Mouse (Mus musculus) cerebellum, adult 8-10 months (tissue): ENCODE measurements at regions not wholly inside any gene's neighbourhood (a gene's known extent, or its start where the extent isn't known, plus 50 kb on each side); places are given as distances from the start of the nearest gene placed in this dataset.
A peak's percentile ranks its signal among the peaks of the same experiment; 100 is the strongest.
"Not testable (repeated sequence)": the region's sequence is repeated elsewhere in the genome, so short reads cannot be mapped to it uniquely, and the experiment has no call there.

Experiments
- DNase-seq: peaks from one replicate; pipeline ENCODE4 v3.0.0; 2022

- DNase-seq = no peak
Observed at GRCm38 (mm10) chr13:3341416-3341815, 196.4 kb upstream of the Gdi2 start.

DNA sequence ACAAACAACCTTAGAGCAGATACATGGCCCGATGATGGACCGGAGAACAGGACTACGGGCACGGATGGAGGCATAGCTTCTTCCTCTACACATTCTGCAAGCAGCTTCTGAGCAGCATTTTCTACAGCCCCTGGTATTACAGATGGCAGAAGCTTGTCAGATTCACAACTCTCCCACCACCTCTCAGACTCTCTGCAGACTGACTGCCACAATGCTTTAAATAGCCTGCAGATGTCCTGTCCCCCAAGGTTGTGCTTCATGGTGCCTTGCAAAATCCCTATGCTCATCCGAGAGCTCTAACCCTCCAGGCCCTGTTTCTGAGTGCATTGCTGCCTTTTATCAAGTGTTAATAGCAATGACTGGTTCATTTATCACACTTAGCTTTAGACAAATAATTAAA is 194.3 kb upstream of the Gdi2 start:
- no peak for DNase-seq

DNA sequence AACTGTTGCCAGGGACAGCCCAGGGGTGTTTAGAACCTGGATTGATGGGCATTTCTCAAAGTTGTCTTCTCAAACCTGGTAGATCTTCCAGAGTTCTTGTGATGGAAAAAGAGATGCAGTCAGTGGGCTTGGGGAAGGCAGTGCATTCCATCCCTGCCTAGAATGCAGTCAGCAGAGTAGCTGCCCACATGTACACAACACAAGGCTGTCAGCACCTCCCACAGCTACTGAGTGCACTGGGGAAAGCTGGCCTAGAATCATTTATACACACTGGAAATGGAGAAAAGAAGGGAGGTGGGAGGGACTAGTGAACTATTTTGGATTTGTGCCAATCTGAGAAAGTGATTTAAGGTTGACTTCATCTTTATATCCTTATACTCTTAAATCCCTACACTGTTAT is 183.0 kb upstream of the Gdi2 start:
- not testable (repeated sequence) for DNase-seq

DNA sequence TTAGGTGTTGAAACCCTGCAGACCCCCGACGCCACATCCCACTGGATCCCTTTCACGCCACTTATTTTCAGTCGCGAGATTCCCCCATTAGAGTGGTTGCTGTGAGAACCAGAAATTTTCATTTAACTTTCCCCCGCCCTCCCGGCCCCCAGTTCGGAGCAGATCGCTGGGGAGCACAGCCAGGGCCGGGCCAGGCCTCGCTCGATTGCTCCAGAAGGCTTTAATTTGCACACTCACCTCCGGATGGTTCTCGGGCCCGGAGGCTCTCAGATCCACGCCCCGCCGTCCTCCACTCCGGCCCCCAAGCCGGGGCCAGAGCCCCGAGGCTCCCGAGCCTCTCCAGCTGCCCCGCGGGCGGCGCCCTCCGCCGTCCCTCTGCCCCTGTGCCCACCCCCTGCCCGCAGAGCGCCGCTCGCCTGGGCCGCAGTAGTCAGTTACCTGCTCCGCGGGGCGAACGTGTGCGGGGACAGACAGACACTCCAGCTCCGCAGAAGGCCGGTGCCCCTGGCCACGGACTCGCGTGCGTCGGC is 179.7 kb upstream of the Gdi2 start:
- DNase-seq = peak; percentile 5

DNA sequence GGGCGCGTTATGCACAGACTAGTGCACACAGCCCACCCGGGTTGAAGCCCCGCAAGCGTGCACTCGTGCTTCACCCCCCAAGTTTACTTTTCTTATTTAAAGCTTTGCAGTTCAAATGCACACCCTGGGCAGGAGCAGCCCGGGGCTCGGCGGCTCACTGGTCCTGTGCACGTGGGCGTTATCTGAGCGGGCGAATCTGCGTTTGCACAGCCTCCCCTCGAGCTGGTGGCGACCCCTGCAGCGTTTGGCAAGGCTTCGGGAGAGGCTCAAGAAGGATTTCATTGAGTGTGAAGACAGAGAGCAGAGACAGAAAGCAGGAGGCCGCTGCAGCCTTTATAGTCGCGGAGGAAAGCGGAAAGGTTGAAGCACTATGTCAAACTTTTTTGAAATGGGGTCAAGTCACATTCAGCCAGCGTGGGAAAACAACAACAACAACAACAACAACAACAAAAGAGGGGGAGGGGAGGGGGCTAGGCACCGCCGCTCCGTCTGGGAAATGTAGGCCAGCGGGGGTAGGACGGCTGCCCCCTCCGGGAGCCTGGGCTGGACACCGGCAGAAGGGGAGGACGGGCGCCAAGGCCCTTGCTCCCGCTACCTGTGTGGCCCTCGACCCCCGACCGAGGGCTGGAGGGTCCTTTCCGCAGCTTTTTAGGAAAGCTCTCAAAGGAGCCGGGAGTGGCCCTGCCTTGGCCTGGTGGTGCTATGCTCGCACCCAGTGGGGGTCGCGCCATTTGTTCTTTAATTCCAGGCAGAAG is 178.7 kb upstream of the Gdi2 start:
- peak; percentile 6 for DNase-seq

- peak; percentile 18 for DNase-seq
Observed at GRCm38 (mm10) chr13:3359751-3360260, 178.1 kb upstream of the Gdi2 start.

- peak; percentile 39 for DNase-seq
Observed at GRCm38 (mm10) chr13:3360503-3361490, 177.1 kb upstream of the Gdi2 start.

- no peak for DNase-seq
Observed at GRCm38 (mm10) chr13:3372701-3373100, 165.2 kb upstream of the Gdi2 start.

- DNase-seq = not testable (repeated sequence)
Observed at GRCm38 (mm10) chr13:3373522-3374220, 164.2 kb upstream of the Gdi2 start.

DNA sequence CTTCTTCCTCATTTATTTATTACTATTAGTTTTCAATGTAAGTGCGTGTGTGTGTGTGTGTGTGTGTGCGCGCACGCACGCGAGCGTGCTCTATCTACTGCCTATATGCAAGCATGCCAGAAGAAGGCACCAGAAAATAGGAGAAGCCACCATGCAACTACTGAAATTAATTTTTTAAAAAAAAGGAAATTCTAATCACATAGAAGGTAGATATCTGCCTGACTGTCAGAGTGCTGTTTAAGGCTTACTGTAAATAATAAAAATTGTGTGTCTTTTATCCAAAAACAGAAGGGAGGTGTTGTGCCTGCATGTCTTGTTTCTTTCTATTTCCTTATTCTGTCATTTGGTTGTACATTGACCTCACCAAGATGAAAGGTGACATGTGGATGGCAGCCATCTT is 163.1 kb upstream of the Gdi2 start:
- DNase-seq = no peak

- DNase-seq = not testable (repeated sequence)
Observed at GRCm38 (mm10) chr13:3377801-3378200, 160.1 kb upstream of the Gdi2 start.

DNA sequence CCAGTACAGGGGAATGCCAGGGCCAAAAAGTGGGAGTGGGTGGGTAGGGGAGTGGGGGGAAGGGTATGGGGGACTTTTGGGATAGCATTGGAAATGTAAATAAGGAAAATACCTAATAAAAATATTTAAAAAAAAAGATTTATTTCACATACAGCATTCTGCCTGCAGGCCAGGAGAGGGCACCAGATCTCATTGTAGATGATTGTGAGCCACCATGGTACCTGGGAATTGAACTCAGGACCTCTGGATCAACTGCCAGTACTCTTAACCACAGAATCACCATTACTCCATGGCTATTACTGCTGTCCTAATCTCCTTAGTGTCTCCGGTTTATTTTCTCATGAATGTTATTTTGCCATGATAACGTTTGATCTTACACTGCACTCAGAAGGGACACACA is 132.1 kb upstream of the Gdi2 start:
- not testable (repeated sequence) for DNase-seq

DNA sequence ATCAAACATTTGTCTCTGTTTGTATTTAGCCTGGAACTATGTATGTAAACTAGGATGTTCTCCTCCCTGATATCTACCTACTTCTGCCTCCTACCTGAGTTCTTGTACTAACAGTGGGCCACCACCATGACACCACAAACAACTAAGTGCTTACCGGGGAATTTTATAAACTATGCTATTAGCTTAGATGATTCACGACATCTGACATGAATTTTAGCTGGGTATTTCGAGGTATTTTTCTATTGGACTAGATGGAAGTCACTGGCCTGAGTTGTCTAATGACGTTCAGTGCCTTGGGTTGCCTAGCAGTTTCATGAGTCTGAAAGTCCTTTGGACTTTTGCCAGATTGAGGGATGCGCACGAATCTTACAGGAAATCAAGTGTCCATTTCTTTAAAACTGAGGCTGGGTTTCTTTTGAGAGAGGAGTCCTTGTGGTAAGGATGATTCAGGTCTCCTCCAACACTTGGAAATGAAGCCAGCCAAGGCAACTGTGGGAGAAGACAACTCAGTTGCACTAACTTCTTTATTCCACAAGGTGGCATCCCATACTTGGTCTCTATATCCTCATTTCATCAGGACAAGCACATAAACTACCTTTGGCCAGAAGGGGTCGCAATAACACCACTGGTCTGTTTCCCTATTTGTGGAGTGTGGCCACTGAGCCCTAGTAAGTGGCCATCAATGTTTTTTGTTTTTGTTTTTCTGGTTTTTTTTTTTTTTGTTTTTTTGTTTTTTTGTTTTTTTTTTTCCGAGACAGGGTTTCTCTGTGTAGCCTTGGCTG is 131.4 kb upstream of the Gdi2 start:
- peak; percentile 74 for DNase-seq

DNA sequence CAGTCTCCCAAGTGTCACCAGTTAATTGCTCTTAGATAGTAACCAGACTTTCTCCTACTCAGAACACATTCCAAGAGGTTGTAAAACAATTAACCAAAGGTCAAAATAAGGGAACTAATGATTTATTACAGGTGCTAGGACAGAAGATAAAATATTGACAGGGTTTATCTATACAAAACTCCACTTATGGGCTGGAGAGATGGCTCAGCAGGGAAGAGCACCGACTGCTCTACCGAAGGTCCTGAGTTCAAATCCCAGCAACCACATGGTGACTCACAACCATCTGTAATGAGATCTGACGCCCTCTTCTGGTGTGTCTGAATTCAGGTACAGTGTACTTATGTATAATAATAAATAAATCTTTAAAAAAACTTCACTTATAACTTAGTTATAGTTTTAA is 127.6 kb upstream of the Gdi2 start:
- not testable (repeated sequence) for DNase-seq

DNA sequence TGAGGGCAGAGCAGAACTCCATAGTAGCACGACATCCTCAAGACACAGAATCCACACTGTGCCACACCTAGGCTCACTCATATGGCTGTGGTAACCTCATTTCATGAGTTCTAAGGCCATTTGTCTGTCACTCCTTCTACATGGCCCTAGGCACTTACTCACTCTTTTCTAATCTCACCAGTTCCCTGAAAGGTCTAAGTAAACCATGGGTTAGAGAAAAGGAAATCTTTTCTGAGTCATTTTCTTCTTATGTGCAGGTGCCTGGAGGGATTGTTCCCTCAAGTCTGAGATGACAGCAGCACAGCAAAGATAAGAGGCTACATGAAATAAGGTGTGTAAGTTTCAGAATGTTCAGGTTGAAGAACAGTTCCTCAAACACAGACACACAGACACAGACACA is 120.8 kb upstream of the Gdi2 start:
- no peak for DNase-seq

DNA sequence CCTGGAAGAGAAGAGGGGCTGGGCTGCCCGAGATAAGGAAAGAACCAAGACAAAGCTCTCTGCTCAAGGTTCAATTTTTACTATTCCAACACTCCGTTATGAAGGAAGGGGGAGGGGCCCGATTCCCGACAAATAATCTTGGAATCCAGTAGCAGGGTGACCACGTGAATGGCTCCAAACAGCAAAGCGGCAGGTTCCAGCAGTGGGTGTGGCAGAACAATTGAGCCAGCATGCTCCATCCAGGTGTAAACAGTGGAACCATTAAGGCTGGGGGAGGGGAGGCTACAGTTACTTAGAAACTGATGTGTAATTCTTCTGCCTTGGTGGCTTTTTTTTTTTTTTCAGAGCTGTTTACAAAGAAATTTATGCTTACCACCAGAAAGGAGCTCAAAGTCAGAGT is 82.5 kb upstream of the Gdi2 start:
- not testable (repeated sequence) for DNase-seq

GRCm38 (mm10) chr13:3476884-3477283 is 61.0 kb upstream of the Gdi2 start:
- DNase-seq = no peak

DNA sequence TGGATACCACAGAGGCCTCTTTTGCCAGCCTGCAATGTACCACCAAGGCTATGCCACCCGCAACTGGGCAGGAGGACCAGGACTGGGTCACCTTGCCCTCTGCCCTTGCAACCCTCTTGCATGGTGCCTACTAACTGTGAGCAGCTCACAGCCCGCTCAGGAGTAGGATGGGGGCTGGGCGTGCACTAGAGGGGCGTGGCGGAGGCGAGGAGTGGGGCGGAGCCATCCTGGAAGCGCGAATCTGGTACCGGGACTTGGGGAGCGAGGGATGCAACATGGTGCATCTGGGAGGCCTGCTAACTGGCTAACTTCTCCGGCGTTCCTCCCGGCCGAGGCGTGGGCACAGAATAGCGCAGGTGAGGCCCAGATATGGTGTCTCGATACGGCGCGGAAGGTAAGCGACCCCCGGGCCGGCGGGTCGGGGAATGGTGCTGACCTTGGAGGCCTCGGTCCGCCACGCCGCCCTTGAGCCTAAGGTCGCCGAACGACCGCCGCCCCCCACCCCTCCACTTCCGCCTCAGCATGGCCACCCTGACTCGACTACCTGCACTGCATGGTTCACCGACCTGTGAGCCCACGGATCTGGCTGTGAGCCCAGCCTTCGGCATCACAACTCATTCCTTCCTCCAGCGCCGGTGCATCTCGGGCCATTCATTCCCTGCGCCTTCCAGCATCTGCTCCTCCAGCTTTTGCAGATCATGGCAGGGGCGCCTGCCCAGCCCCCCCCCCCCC is 59.7 kb upstream of the Gdi2 start:
- peak; percentile 62 for DNase-seq
